Mouse (Mus musculus): Measurements from ENCODE around the gene Galnt2. TPM values are rescaled to one million over a fixed set of nuclear protein-coding genes. Genes with fewer than 3 reads are reported as not detected.

Gene Galnt2
- polyA plus RNA-seq, 1 experiment from 2014 or later: 55.8 TPM

DNA sequence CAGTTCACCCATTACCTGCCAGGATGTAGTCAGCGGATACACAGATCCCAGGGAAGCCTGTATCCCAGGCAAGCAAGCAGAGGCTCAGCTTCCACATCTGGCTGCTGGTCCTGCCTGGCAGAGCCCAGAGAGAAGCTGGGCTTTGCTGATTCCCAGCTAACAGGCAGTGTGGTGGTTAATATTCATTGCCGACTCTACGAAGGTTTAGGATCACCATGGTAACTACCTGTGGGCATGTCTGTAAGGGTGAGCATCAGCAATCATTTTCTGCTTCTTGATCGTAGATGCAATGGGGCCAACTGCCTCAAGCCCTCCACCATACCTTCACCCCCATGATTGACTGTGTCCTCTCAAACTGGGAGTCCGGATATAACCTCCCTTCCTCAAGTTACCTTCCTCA is 37.2 kb upstream of the Galnt2 start:
- Histone ChIP-seq H3K4me1 (ENCODE audit: control insufficient read depth, insufficient read depth, low read length) (no peaks in the 10 kb centered on the region), H3K9me3 (ENCODE audit: control insufficient read depth, low read length) (no peaks in the 10 kb centered on the region), H3K9ac (replicated peaks; ENCODE audit: low read depth, low read length) (no peak overlapping the region), H3K27me3 (ENCODE audit: control insufficient read depth, insufficient read depth, low read length) (no peaks in the 10 kb centered on the region), H3K4me3 (ENCODE audit: low read depth, low read length) (no peak overlapping the region), H3K36me3 (ENCODE audit: control insufficient read depth, insufficient read depth, low read length) (no peaks in the 10 kb centered on the region), H3K4me2 (ENCODE audit: low read depth, low read length) (no peak overlapping the region), H3K27ac (ENCODE audit: low read depth, low read length) (no peak overlapping the region)
- WGBS: 57% methylated on average over 5 of the region's 5 CpGs
- no peak for ATAC-seq (ENCODE audit: low read depth)

DNA sequence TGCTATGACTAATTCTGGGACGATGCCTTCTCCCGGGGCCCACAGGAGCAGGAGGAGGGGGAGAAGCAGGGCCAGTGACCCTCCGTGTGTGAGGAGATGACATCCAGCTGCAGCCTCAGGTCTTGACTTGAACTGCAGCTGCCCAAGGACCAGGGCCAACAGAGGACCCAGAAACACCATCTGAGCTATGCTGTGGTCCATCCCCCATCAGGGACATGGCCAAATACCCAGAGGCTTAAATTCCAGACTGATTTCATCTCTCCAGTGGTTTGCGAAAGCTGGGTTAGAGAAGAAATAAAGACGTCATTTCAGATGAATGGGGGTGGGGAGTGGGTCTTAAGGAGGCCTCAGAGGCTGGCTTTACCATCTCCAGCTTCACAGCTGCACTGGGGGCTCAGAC is 35.0 kb upstream of the Galnt2 start:
- no peak overlapping the region for H3K9ac ChIP-seq (replicated peaks; ENCODE audit: low read depth, low read length)
- H3K27me3 ChIP-seq (ENCODE audit: control insufficient read depth, insufficient read depth, low read length): no peaks in the 10 kb centered on the region
- no peak for ATAC-seq (ENCODE audit: low read depth)
- WGBS: 59% methylated on average over 5 of the region's 5 CpGs
- H3K4me2 ChIP-seq (ENCODE audit: low read depth, low read length): no peak overlapping the region
- H3K4me1 ChIP-seq (ENCODE audit: control insufficient read depth, insufficient read depth, low read length): no peaks in the 10 kb centered on the region
- H3K27ac ChIP-seq (ENCODE audit: low read depth, low read length): no peak overlapping the region
- no peaks in the 10 kb centered on the region for H3K9me3 ChIP-seq (ENCODE audit: control insufficient read depth, low read length)
- H3K4me3 ChIP-seq (ENCODE audit: low read depth, low read length): no peak overlapping the region
- H3K36me3 ChIP-seq (ENCODE audit: control insufficient read depth, insufficient read depth, low read length): no peaks in the 10 kb centered on the region

DNA sequence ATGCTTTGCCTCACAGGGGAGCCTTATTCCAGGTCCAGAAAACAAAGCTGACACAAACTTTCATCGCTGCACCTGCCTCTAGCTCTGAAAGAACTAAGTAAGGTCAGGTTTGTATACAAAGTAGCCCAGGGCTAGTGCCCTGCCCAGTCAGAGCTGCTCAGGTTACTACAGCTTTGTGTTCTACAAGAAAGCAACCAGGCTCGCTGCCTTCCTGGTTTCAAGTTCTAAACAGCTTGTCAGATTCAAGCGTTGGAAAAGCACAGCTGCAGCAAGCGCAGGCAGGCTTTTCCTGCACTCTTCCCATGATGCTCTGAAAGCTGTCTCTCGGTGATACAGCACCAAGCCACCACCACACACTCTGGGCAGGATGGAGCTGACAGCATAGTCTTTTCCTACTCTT is 34.4 kb upstream of the Galnt2 start:
- no peak overlapping the region for H3K4me2 ChIP-seq (ENCODE audit: low read depth, low read length)
- no peak overlapping the region for H3K27ac ChIP-seq (ENCODE audit: low read depth, low read length)
- no peaks in the 10 kb centered on the region for H3K4me1 ChIP-seq (ENCODE audit: control insufficient read depth, insufficient read depth, low read length)
- no peak overlapping the region for H3K9ac ChIP-seq (replicated peaks; ENCODE audit: low read depth, low read length)
- no peaks in the 10 kb centered on the region for H3K27me3 ChIP-seq (ENCODE audit: control insufficient read depth, insufficient read depth, low read length)
- no peaks in the 10 kb centered on the region for H3K9me3 ChIP-seq (ENCODE audit: control insufficient read depth, low read length)
- H3K4me3 ChIP-seq (ENCODE audit: low read depth, low read length): no peak overlapping the region
- no peaks in the 10 kb centered on the region for H3K36me3 ChIP-seq (ENCODE audit: control insufficient read depth, insufficient read depth, low read length)
- WGBS: 66% methylated on average over 5 of the region's 5 CpGs
- no peak for ATAC-seq (ENCODE audit: low read depth)

- ATAC-seq (ENCODE audit: low read depth): no peak
- WGBS: 82% methylated on average over 7 of the region's 7 CpGs
- Histone ChIP-seq H3K9ac (replicated peaks; ENCODE audit: low read depth, low read length) (no peak overlapping the region), H3K4me3 (ENCODE audit: low read depth, low read length) (no peak overlapping the region), H3K27ac (ENCODE audit: low read depth, low read length) (no peak overlapping the region), H3K9me3 (ENCODE audit: control insufficient read depth, low read length) (no peaks in the 10 kb centered on the region), H3K4me1 (ENCODE audit: control insufficient read depth, insufficient read depth, low read length) (no peaks in the 10 kb centered on the region), H3K36me3 (ENCODE audit: control insufficient read depth, insufficient read depth, low read length) (no peaks in the 10 kb centered on the region), H3K4me2 (ENCODE audit: low read depth, low read length) (no peak overlapping the region), H3K27me3 (ENCODE audit: control insufficient read depth, insufficient read depth, low read length) (no peaks in the 10 kb centered on the region)
These were observed 33.0 kb upstream of the Galnt2 start for GRCm38 (mm10) chr8:124198230-124198629.

DNA sequence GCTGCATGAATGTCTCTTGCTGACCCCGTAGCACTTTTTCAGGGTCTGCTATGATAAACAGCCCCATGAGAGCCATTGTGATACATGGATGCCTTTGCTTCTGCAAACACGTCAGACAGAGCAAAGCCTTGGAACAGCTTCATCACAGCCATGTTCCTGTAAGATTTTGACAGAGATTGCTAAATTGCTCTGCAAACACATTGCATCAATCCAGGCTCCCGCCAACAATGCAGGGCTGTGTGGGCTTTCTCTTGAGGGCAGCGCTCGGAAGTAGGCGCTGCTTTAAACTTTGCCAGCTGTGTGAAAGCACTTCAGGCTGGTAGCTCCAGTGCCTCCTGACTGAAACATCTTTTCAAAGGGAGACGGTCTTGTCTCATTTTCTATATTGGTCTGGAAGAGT is 30.8 kb upstream of the Galnt2 start:
- Histone ChIP-seq H3K27me3 (ENCODE audit: control insufficient read depth, insufficient read depth, low read length) (no peaks in the 10 kb centered on the region), H3K36me3 (ENCODE audit: control insufficient read depth, insufficient read depth, low read length) (no peaks in the 10 kb centered on the region), H3K4me3 (ENCODE audit: low read depth, low read length) (no peak overlapping the region), H3K9me3 (ENCODE audit: control insufficient read depth, low read length) (no peaks in the 10 kb centered on the region), H3K9ac (replicated peaks; ENCODE audit: low read depth, low read length) (no peak overlapping the region), H3K4me2 (ENCODE audit: low read depth, low read length) (no peak overlapping the region), H3K4me1 (ENCODE audit: control insufficient read depth, insufficient read depth, low read length) (no peaks in the 10 kb centered on the region), H3K27ac (ENCODE audit: low read depth, low read length) (no peak overlapping the region)
- 55% methylated on average over 7 of the region's 7 CpGs for WGBS
- ATAC-seq (ENCODE audit: low read depth): no peak

- Histone ChIP-seq H3K9me3 (ENCODE audit: control insufficient read depth, low read length) (no peaks in the 10 kb centered on the region), H3K27ac (ENCODE audit: low read depth, low read length) (no peak overlapping the region), H3K4me3 (ENCODE audit: low read depth, low read length) (no peak overlapping the region), H3K4me1 (ENCODE audit: control insufficient read depth, insufficient read depth, low read length) (no peaks in the 10 kb centered on the region), H3K36me3 (ENCODE audit: control insufficient read depth, insufficient read depth, low read length) (no peaks in the 10 kb centered on the region), H3K4me2 (ENCODE audit: low read depth, low read length) (no peak overlapping the region), H3K9ac (replicated peaks; ENCODE audit: low read depth, low read length) (no peak overlapping the region), H3K27me3 (ENCODE audit: control insufficient read depth, insufficient read depth, low read length) (no peaks in the 10 kb centered on the region)
- ATAC-seq (ENCODE audit: low read depth): no peak
- 85% methylated on average over 8 of the region's 8 CpGs for WGBS
These were observed 29.5 kb upstream of the Galnt2 start for GRCm38 (mm10) chr8:124201706-124202105.

- no peak for ATAC-seq (ENCODE audit: low read depth)
These were observed 28.3 kb upstream of the Galnt2 start for GRCm38 (mm10) chr8:124202895-124203294.

DNA sequence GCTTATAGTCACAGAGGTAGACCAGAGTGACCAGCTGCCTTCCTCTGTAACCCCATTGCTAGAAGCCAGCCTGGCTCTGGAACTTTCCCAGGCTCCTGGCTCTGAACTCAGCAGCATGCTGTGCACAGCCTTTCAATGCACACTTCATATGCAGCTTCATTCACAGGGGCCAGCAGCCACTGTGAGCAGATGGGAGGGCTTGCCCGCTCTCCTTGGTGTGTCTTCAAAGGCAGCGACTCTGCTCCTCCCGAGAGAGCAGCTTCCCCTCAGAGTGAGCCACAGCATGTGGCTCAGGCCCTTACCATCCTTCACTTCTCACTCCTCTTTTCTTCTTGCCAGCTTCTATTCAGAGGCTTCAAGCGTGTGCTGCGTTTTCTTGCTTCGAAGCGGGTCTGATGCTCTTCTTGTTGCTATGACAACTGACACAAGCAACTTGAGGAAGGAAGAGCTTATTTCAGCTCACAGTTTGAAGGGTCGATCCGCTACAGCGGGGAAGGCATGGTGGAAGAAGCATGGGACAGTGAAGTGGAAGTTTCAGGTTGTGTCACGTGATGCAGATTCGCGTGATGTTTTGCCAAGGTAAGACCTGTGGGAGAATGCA is 27.1 kb upstream of the Galnt2 start:
- Histone ChIP-seq H3K27ac (ENCODE audit: low read depth, low read length) (no peak overlapping the region), H3K4me2 (ENCODE audit: low read depth, low read length) (no peak overlapping the region), H3K36me3 (ENCODE audit: control insufficient read depth, insufficient read depth, low read length) (no peaks in the 10 kb centered on the region), H3K9me3 (ENCODE audit: control insufficient read depth, low read length) (no peaks in the 10 kb centered on the region), H3K4me3 (ENCODE audit: low read depth, low read length) (no peak overlapping the region), H3K4me1 (ENCODE audit: control insufficient read depth, insufficient read depth, low read length) (no peaks in the 10 kb centered on the region), H3K9ac (replicated peaks; ENCODE audit: low read depth, low read length) (no peak overlapping the region), H3K27me3 (ENCODE audit: control insufficient read depth, insufficient read depth, low read length) (no peaks in the 10 kb centered on the region)
- 63% methylated on average over 13 of the region's 13 CpGs for WGBS
- no peak for ATAC-seq (ENCODE audit: low read depth)

More at GRCm38 (mm10) chr8:124202895-124203294, 28.3 kb upstream of the Galnt2 start:
- Histone ChIP-seq H3K9ac (replicated peaks; ENCODE audit: low read depth, low read length) (no peak overlapping the region), H3K36me3 (ENCODE audit: control insufficient read depth, insufficient read depth, low read length) (no peaks in the 10 kb centered on the region), H3K27ac (ENCODE audit: low read depth, low read length) (no peak overlapping the region), H3K4me2 (ENCODE audit: low read depth, low read length) (no peak overlapping the region), H3K4me3 (ENCODE audit: low read depth, low read length) (no peak overlapping the region), H3K27me3 (ENCODE audit: control insufficient read depth, insufficient read depth, low read length) (no peaks in the 10 kb centered on the region), H3K4me1 (ENCODE audit: control insufficient read depth, insufficient read depth, low read length) (no peaks in the 10 kb centered on the region), H3K9me3 (ENCODE audit: control insufficient read depth, low read length) (no peaks in the 10 kb centered on the region)
- 90% methylated on average over 5 of the region's 5 CpGs for WGBS

GRCm38 (mm10) chr8:124212148-124212547 is 19.0 kb upstream of the Galnt2 start:
- Histone ChIP-seq H3K36me3 (ENCODE audit: control insufficient read depth, insufficient read depth, low read length) (no peaks in the 10 kb centered on the region), H3K9ac (replicated peaks; ENCODE audit: low read depth, low read length) (no peak overlapping the region), H3K27ac (ENCODE audit: low read depth, low read length) (no peak overlapping the region), H3K9me3 (ENCODE audit: control insufficient read depth, low read length) (no peaks in the 10 kb centered on the region), H3K4me2 (ENCODE audit: low read depth, low read length) (no peak overlapping the region), H3K27me3 (ENCODE audit: control insufficient read depth, insufficient read depth, low read length) (no peaks in the 10 kb centered on the region), H3K4me3 (ENCODE audit: low read depth, low read length) (no peak overlapping the region), H3K4me1 (ENCODE audit: control insufficient read depth, insufficient read depth, low read length) (no peaks in the 10 kb centered on the region)
- WGBS: 77% methylated on average over 2 of the region's 2 CpGs
- no peak for ATAC-seq (ENCODE audit: low read depth)

All from neural tube, embryonic 14.5 days (tissue).